Mouse (Mus musculus) liver, embryonic 14.5 days (tissue): ENCODE results near the gene Mllt3. TPM values are rescaled to one million over a fixed set of nuclear protein-coding genes. Genes with fewer than 3 reads are reported as not detected.

Source experiments
- ATAC-seq: fragments of 200-750 bp; cut with Nextera tagmentation; 2 replicates; pipeline ENCODE4 v1.8.0; 2017; ENCODE audit warnings: moderate number of reproducible peaks, mild to moderate bottlenecking, moderate library complexity; ENCODE audit not compliant: insufficient read depth
- DNase-seq, 3 experiments: peaks; one replicate each; pipeline ENCODE4 v3.0.0-alpha.2; 2012 to 2013; ENCODE audit warnings: low read depth in 3 of 3, low spot score in 3 of 3
- H3K27ac ChIP-seq: fragments of 300-500 bp; sonication (generic); 2 replicates; pipeline ENCODE4 v1.5.1; 2014; ENCODE audit warnings: moderate library complexity, mild to moderate bottlenecking, control low read depth, inconsistent platforms
- H3K27me3 ChIP-seq: fragments of 300-500 bp; sonication (generic); 2 replicates; pipeline ENCODE4 v1.6.1; 2014; ENCODE audit warnings: mild to moderate bottlenecking, low read length, moderate library complexity; ENCODE audit not compliant: control insufficient read depth, insufficient read depth
- H3K36me3 ChIP-seq: fragments of 300-500 bp; sonication (generic); replicated peaks from 2 replicates; pipeline ENCODE4 v1.6.1; 2014; ENCODE audit warnings: low read depth; ENCODE audit not compliant: control insufficient read depth, insufficient read depth
- H3K4me1 ChIP-seq, 2 experiments: fragments of 200-500 bp in 1 of 2; fragments of 300-500 bp in 1 of 2; sonication (generic) in 1 of 2; replicated peaks; 2 replicates each; pipeline ENCODE4 v1.6.1; 2012 to 2014; ENCODE audit warnings: antibody characterized with exemption in 1 of 2, inconsistent platforms in 1 of 2, low read length in 1 of 2; ENCODE audit not compliant: control insufficient read depth in 2 of 2, insufficient read depth in 2 of 2
- H3K4me2 ChIP-seq: fragments of 300-500 bp; sonication (generic); 2 replicates; pipeline ENCODE4 v1.6.1; 2014; ENCODE audit warnings: low read depth, mild to moderate bottlenecking, control low read depth, moderate library complexity
- H3K4me3 ChIP-seq, 2 experiments: fragments of 200-500 bp in 1 of 2; fragments of 300-500 bp in 1 of 2; sonication (generic) in 1 of 2; 2 replicates each; pipeline ENCODE4 v1.5.1; 2012 to 2014; ENCODE audit warnings: low read depth in 2 of 2, low read length in 2 of 2, mild to moderate bottlenecking in 2 of 2, control low read depth in 1 of 2, inconsistent platforms in 1 of 2, moderate library complexity in 1 of 2; ENCODE audit not compliant: insufficient read depth in 1 of 2
- H3K9ac ChIP-seq: fragments of 300-500 bp; sonication (generic); replicated peaks from 2 replicates; pipeline ENCODE4 v1.6.1; 2014; ENCODE audit warnings: mild to moderate bottlenecking, control low read depth, moderate library complexity
- H3K9me3 ChIP-seq: fragments of 300-500 bp; sonication (generic); 2 replicates; pipeline ENCODE4 v1.6.1; 2016; ENCODE audit warnings: low read length, mixed read lengths; ENCODE audit not compliant: control insufficient read depth
- CTCF ChIP-seq: IDR thresholded peaks from 2 replicates; pipeline ENCODE4 v1.5.1; 2016; ENCODE audit warnings: antibody characterized with exemption, low read depth, control low read depth
- EP300 ChIP-seq: IDR thresholded peaks from 2 replicates; pipeline ENCODE4 v1.6.1; 2016; ENCODE audit warnings: antibody characterized with exemption, low read depth
- WGBS: fragments of 180-500 bp; shearing (Covaris S2); extraction: QIAGEN DNeasy Blood & Tissue Kit; methylation state at CpG from one replicate; pipeline ENCODE4 v1.1.7; 2014; ENCODE audit not compliant: insufficient replicate concordance; 5-methylcytosine and 5-hydroxymethylcytosine counted together
- polyA plus RNA-seq, 2 experiments: library from polyadenylated mRNA; depleted of rRNA in 1 of 2; stranded (reverse) in 1 of 2; unstranded in 1 of 2; fragments of >200 nt; fragmentation: Nextera tagmentation in 1 of 2; extraction: Ambion mirVana in 1 of 2; gene quantifications; 2 replicates each; pipeline versions ENCODE4 v1.2.1 to v1.2.3; 2012 to 2014

Gene Mllt3
- 44.3 and 52.8 TPM in 2 replicates for polyA plus RNA-seq (2012; rRNA removed)
- 87.7 and 92.0 TPM in 2 replicates for polyA plus RNA-seq (2014; fragmentation: Nextera tagmentation; extraction: Ambion mirVana)

- Histone ChIP-seq H3K27me3 (no peaks in the 10 kb centered on the region; the same call in 1 of the 2 replicates), H3K4me2 (peak within 1 kb of the TSS; percentile 99), H3K4me3 (peak within 1 kb of the TSS; percentile 69 to 84), H3K9ac (peak within 1 kb of the TSS; percentile 73), H3K36me3 (no peaks in the 10 kb centered on the region), H3K4me1 (peaks cover 0 to 6% of the 10 kb centered on the region in 2 experiments; a peak in 2 of 4 replicates), H3K9me3 (no peaks in the 10 kb centered on the region), H3K27ac (peak within 1 kb of the TSS; percentile 60)
- TF ChIP-seq EP300: 0 out of 2 replicates have a peak, but pooled peaks have one; percentile 9
- TF ChIP-seq CTCF: peak; percentile 40
- ATAC-seq (peak; percentile 96), DNase-seq (peak; percentile 85 to 87 (median 86))
- under 1% methylated on average over 30 of the region's 37 CpGs for WGBS
Measured at GRCm38 (mm10) chr4:88033216-88033653, at the start of gene Mllt3. TSS of gene Mllt3 (minus strand) at chr4:88033364.

DNA sequence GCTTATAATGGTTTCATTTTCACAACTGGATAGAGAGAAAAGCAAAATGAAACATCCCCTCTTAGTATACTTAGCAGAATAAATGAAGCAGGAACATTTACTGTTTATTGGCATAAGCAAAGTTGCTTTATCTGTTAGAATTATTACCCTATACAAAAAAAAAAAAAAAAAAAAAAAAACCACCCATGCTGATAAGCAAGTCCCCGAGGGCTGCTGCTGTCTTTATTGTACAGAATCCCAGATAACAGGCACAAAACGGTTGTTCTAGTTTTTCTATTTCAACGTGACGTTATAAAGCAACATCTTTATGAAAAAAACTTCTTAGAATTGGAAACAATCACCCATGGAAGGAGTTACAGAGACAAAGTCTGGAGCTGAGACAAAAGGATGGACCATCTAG is 49.2 kb upstream of the Mllt3 start:
- peak overlapping the region; percentile 33; the same call in 1 of the 2 replicates for H3K4me2 ChIP-seq
- 0 out of 2 replicates have a peak, but pooled peaks have one; percentile 23 for TF ChIP-seq EP300
- TF ChIP-seq CTCF: no peak

DNA sequence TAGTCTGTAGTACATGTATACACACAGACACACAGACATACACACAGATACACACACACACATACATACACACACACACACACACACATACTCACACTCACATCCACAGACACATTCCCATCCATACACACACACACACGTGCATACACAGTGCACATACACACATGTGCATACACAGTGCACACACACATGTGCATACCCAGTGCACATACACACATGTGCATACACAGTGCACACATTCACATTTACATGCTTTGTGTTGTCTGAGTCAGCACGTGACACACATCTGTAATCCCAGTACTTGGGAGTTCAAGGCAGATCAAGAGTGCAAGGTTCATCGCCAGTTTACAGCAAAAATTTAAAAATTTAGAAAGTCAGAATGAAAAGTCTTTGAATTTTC is 48.7 kb upstream of the Mllt3 start:
- 0 out of 2 replicates have a peak, but pooled peaks have one; percentile 37 for ATAC-seq
- TF ChIP-seq CTCF: no peak
- no peak for TF ChIP-seq EP300
- H3K9me3 ChIP-seq: no peaks in the 10 kb centered on the region

More for the DNA sequence above, 49.2 kb upstream of the Mllt3 start:
- DNase-seq (no peak), ATAC-seq (no peak)
- Histone ChIP-seq H3K9ac (no peak overlapping the region), H3K27me3 (no peaks in the 10 kb centered on the region), H3K36me3 (no peaks in the 10 kb centered on the region), H3K4me3 (no peak overlapping the region), H3K27ac (no peak overlapping the region), H3K9me3 (no peaks in the 10 kb centered on the region), H3K4me1 (peaks cover 0 to 8% of the 10 kb centered on the region in 2 experiments; a peak in 2 of 4 replicates)
- 9% methylated on average over 4 of the region's 4 CpGs for WGBS

DNA sequence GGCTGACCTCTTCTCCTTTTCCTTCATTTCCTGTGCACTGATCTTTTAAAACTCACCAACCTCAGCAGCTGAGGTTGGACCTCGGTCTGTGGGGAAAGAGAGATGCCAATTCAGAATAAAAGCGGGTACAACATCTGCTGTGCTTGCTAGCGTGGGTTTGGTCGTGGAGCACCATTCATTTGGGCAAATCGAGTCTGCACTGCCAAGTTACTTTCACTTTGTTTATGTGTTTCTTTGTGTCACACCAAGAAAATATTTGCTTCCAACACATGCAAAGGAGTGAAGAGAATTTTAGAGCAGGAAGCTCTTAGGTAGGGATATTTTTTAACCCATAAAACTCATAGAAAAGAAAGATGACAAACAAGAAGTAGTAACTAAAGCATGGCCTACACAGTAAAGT is 48.3 kb upstream of the Mllt3 start:
- no peak for DNase-seq
- no peak overlapping the region for H3K27ac ChIP-seq
- no peak for ATAC-seq
- H3K4me1 ChIP-seq: peaks cover 0 to 8% of the 10 kb centered on the region in 2 experiments; a peak in 2 of 4 replicates
- H3K4me3 ChIP-seq: no peak overlapping the region
- WGBS: 57% methylated on average over 5 of the region's 5 CpGs
- H3K9me3 ChIP-seq: no peaks in the 10 kb centered on the region
- no peak for TF ChIP-seq CTCF
- TF ChIP-seq EP300: no peak
- H3K36me3 ChIP-seq: no peaks in the 10 kb centered on the region
- no peaks in the 10 kb centered on the region for H3K27me3 ChIP-seq
- H3K9ac ChIP-seq: no peak overlapping the region
- H3K4me2 ChIP-seq: peak overlapping the region; percentile 28

More for the DNA sequence above, 48.7 kb upstream of the Mllt3 start:
- H3K9ac ChIP-seq: no peak overlapping the region
- no peaks in the 10 kb centered on the region for H3K27me3 ChIP-seq
- no peaks in the 10 kb centered on the region for H3K36me3 ChIP-seq
- H3K4me2 ChIP-seq: peak overlapping the region; percentile 33; the same call in 1 of the 2 replicates
- H3K4me1 ChIP-seq: peaks cover 0 to 8% of the 10 kb centered on the region in 2 experiments; a peak in 2 of 4 replicates
- no peak for DNase-seq
- no peak overlapping the region for H3K4me3 ChIP-seq
- no peak overlapping the region for H3K27ac ChIP-seq
- WGBS: 75% methylated on average over 3 of the region's 3 CpGs

DNA sequence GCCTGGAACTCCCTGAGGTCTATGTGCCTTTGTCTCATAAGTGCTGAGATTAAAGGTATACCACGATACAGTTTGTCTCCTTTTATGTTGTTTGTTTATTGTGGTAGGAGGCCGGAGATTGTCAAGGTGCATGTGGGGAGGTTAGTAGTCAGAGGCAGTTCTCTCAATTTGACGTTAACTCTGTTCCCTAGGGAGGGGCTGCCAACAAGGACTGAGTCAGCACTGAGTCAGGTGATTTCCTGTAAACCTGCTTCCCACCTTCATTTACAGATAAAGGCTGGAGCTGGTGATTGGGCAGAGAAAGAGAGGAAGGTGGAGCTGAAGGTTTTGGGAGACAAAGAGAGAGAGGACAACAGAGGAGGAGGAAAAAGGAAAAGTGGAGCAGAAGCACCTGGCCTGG is 45.8 kb upstream of the Mllt3 start:
- Histone ChIP-seq H3K9me3 (no peaks in the 10 kb centered on the region), H3K4me2 (no peak overlapping the region), H3K27ac (no peak overlapping the region), H3K9ac (no peak overlapping the region), H3K27me3 (no peaks in the 10 kb centered on the region), H3K4me3 (no peak overlapping the region), H3K36me3 (no peaks in the 10 kb centered on the region), H3K4me1 (peaks cover 0 to 8% of the 10 kb centered on the region in 2 experiments; a peak in 2 of 4 replicates)
- WGBS: 45% methylated on average over 3 of the region's 3 CpGs
- ATAC-seq (no peak), DNase-seq (no peak)
- TF ChIP-seq EP300 (no peak), CTCF (no peak)
